Mouse (Mus musculus): ENCODE measurements around the gene Lrp5.
"Not testable (repeated sequence)": the region's sequence is repeated elsewhere in the genome, so short reads cannot be mapped to it uniquely, and the experiment has no call there.

Gene Lrp5

DNA sequence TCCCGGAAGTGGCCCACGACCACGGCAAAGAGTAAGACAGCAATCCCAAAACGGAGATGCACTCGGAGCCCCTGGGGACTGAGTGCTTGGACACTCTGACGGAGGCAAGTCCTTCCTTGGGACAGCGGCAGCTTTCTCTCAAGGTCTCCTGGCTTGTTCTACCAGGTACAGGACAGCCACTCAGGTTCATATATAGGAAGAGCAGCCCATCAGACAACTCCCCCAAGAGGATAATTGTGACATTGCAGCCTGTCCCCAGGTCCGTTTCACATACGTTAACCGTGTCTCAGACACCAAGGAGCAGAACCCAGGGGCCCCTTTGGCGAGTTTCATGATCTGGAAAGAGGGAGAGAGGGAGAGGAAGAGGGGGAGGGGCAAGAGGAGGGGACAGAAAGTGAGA is 18.4 kb downstream of the Lrp5 start:
- in situ Hi-C loops (cut with MboI; ENCODE audit: low pct_unique_long_range_greater_than_20kb in 1 of 2, low sequenced_read_pairs in 2 of 2, unreplicated experiment in 1 of 2): no loop called here

DNA sequence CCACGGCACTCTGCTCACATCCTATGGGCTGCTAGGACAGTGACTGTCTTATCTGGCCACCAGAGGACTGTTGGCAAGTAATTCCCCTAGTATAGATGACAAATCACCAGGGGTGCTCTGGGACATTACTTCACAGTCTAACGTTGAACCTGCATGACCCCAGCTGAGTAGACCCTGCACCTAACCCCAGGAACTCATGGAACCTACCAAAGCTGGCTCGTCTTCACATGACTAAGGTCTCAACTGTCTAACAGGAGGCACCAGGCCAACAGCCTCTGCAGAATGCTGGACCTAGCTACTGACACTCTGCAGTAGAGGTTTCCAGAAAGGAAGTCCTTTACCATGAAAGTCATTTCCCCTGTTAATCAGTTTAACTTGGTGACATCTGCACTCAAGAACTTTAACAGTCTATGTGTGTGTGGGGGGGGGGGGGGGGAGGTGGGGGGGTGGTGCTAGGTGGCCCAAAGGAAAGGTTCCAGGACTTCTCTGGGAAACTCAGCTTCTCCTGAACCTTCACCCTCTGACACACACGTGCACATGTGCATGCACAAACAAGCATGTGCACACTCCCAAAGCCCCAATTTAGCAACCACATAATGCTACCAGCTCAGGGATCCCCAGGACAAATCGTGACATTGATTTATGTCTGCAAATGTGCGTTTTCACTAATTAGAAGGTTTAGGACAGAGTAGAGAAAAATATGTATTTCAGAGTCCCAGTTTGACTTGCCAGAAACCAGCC is 19.0 kb downstream of the Lrp5 start:
- in situ Hi-C loops (cut with MboI; ENCODE audit: low pct_unique_long_range_greater_than_20kb in 1 of 2, low sequenced_read_pairs in 2 of 2, unreplicated experiment in 1 of 2): no loop called here

DNA sequence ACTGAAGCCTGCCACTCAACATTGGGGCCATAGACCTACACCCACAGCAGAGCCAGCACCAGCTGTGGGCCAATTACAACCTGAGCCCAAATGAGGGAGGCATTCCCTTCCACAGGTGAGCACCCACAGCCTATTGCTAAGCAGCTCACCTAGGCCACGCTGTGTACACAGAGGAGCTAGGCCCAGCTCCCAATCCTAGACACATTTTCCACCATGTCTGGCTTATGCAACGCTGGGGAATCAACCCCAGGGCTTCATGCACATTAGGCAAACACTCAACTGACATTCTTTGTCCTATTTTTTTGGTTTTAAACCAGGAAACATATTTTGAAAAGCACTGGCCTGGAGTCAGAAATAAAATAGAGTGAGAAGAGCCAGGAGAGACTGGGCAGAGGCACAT is 19.7 kb downstream of the Lrp5 start:
- in situ Hi-C loops (cut with MboI; ENCODE audit: low pct_unique_long_range_greater_than_20kb in 1 of 2, low sequenced_read_pairs in 2 of 2, unreplicated experiment in 1 of 2): no loop called here

DNA sequence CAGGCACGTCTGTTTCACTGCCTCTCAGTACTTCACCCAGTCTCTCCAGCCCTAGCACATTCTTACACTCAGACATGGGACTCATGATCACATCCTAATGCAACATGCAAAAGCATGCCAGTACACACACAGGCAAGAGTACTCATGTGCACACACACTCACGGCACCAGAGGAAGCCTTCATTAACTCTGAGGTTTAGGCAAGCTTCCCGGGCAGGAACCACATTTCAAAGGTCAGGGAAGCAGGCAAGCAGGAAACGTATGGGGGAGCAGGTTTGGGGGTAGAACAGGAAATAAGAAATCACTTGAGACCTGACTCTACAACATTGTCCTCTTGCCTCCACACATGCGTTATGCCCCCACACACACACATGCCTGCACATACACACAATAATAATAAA is 20.9 kb downstream of the Lrp5 start:
- in situ Hi-C loops (cut with MboI; ENCODE audit: low pct_unique_long_range_greater_than_20kb in 1 of 2, low sequenced_read_pairs in 2 of 2, unreplicated experiment in 1 of 2): no loop called here

DNA sequence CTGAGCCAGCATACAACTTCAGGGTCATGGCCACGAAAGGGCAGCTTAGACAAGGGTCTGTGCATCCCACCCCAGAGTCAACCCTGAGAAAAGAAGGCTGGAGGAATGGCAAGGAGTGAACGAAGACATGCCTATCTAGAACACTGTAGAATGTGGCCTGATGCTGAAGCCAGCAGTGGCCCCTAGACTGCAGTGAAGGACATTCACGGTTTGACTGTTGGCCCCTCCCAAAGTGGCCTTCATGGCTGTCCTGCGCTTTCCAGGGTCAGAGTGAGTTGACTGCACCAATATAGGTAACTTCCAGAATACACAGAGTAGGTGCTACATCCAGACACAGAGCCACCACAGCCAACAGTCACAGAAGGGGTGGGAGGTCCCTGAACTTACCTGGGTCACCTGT is 28.4 kb downstream of the Lrp5 start:
- in situ Hi-C loops (cut with MboI; ENCODE audit: low pct_unique_long_range_greater_than_20kb in 1 of 2, low sequenced_read_pairs in 2 of 2, unreplicated experiment in 1 of 2): no loop called here

DNA sequence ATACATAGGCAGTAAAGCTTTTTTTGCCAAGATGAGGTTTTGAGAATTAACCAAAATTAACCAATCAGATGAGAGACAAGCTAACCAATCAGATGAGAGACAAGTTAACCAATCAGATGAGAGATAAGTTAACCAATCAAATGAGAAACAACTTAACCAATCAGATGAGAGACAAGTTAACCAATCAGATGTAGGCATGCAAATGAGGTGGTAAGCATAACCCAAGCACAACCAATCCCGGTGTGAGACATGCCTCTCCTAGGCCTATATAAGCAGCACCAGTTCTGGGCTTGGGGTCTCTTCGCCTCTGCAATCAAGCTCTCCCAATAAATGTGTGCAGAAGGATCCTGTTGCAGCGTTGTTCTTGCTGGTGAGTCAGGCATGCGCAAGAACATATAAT is 29.3 kb downstream of the Lrp5 start:
- in situ Hi-C loops (cut with MboI; ENCODE audit: low pct_unique_long_range_greater_than_20kb in 1 of 2, low sequenced_read_pairs in 2 of 2, unreplicated experiment in 1 of 2): not testable (repeated sequence)

DNA sequence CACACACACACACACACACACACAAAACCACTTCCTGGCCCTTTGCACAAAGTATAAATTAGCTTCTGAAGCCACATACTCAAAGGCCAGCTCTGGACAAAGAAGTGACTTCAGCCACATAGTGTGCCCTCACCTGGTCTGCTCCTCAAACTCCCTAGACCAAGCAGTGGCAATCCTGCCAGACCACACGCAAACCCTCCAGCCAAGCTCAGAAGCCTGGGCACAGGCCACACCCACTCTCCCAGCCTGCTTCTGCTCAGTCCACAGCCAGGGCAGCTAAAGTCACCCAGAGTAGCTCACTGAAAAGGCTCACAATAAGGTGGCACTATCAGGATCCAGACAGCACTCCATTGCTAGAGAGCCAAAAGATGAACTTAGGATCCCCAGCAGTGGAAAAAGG is 30.2 kb downstream of the Lrp5 start:
- in situ Hi-C loops (cut with MboI; ENCODE audit: low pct_unique_long_range_greater_than_20kb in 1 of 2, low sequenced_read_pairs in 2 of 2, unreplicated experiment in 1 of 2): no loop called here

DNA sequence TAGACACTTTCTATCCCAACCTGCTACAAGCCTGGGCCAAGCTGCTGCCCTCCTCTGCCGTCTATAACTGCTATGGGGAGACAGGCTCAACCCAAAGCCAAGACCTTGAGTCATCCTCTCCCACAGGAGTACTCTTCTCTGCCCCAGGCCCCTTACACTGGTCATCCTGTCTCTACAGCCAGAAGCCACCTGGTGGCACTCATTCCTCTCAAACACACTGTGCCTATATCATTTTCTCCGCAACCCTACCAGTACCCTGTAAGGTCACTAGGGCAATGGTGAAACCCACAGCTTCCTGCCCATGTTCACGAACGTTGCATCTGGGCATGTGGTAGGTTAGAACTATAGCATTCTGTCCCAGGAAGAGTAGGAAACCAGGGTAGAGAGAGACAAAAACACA is 31.4 kb downstream of the Lrp5 start:
- in situ Hi-C loops (cut with MboI; ENCODE audit: low pct_unique_long_range_greater_than_20kb in 1 of 2, low sequenced_read_pairs in 2 of 2, unreplicated experiment in 1 of 2): no loop called here

DNA sequence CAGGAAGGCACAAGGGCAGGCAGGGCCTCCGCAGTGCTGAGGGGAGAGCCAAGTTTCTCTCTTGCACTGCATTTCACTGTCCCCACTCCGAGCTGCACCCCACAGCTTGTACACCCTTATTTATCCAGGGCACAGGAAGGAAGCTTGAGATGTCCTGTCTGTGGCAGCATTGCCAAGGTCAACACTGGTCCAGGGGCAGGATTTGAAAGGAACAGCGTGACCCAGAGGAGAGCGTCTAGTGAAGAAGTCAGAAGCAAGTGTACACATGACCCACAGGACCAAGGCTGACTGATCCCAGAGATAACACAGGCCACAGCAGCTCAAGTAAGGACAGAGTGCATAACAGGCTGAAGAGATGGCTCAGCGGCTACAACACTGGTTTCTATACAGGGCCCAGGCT is 32.3 kb downstream of the Lrp5 start:
- in situ Hi-C loops (cut with MboI; ENCODE audit: low pct_unique_long_range_greater_than_20kb in 1 of 2, low sequenced_read_pairs in 2 of 2, unreplicated experiment in 1 of 2): no loop called here

DNA sequence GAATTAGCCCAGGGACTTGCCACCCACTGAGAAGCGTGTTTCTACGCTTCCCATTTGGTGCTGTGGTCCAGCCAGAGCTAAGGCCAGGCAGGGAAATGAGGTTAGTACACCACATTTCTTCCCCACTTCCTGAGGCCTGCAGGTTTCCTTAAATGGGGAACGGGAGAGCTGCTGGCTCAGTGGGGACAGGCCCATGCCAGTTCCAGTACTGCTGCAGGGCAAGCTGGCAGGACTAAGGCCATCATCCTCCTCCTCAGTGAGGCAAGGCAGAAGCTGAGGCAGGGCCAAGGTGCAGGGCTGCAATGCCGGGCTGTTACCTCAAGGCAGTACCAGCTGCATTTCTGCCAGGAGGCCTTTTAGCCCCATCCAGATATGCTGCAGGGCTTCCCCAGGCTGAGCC is 32.9 kb downstream of the Lrp5 start:
- in situ Hi-C loops (cut with MboI; ENCODE audit: low pct_unique_long_range_greater_than_20kb in 1 of 2, low sequenced_read_pairs in 2 of 2, unreplicated experiment in 1 of 2): no loop called here

DNA sequence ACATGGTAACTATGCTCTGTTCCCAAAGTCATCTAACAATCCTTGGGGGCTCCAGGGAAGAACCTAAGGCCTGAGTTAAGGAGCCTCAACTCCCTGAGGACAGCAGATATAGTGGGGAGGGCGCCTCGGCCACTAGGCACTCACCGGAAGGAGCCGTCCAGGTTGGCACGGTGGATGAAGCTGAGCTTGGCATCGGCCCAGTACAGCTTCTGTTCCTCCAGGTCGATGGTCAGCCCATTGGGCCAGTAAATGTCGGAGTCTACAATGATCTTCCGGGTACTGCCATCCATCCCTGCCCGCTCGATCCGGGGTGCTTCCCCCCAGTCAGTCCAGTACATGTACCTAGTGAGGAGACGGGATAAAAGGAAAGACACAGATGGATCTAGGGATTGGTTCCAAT is 34.4 kb downstream of the Lrp5 start:
- in situ Hi-C loops (cut with MboI; ENCODE audit: low pct_unique_long_range_greater_than_20kb in 1 of 2, low sequenced_read_pairs in 2 of 2, unreplicated experiment in 1 of 2): no loop called here

DNA sequence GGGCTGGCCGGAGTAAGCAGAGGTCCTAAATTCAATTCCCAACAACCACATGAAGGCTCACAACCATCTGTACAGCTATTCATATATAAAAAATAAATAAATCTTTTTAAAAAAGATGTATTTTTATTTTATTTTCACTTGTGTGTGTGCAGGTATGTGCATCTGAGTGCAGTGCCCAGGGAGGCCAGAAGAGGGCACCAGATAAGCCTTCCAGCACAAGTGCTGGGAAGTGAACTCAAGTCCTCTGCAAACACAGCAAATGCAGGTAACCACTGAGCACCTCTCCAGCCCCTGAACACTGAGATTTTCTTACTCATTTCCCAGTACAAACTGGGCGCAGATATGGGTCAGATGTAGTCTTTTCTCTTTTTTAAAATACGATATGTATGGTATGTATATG is 35.1 kb downstream of the Lrp5 start:
- in situ Hi-C loops (cut with MboI; ENCODE audit: low pct_unique_long_range_greater_than_20kb in 1 of 2, low sequenced_read_pairs in 2 of 2, unreplicated experiment in 1 of 2): no loop called here

DNA sequence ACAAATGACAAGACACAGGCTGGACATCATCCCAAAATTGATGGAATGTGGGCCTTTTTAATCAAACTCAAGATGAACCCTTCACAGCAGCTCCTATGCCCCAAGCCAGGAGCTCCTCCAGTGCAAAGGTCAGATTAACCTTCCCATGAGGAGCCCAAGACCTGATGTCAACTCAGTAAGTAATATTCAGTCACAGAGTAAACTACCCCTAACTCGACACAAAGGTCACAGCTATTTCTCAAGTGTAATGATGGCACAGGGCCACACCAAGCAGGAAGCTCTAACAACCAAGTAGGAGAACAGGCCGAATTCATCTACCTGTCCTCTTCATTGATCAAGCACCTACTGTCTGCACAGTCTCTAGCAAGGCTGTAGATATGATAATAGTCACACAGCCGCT is 35.9 kb downstream of the Lrp5 start:
- in situ Hi-C loops (cut with MboI; ENCODE audit: low pct_unique_long_range_greater_than_20kb in 1 of 2, low sequenced_read_pairs in 2 of 2, unreplicated experiment in 1 of 2): no loop called here

DNA sequence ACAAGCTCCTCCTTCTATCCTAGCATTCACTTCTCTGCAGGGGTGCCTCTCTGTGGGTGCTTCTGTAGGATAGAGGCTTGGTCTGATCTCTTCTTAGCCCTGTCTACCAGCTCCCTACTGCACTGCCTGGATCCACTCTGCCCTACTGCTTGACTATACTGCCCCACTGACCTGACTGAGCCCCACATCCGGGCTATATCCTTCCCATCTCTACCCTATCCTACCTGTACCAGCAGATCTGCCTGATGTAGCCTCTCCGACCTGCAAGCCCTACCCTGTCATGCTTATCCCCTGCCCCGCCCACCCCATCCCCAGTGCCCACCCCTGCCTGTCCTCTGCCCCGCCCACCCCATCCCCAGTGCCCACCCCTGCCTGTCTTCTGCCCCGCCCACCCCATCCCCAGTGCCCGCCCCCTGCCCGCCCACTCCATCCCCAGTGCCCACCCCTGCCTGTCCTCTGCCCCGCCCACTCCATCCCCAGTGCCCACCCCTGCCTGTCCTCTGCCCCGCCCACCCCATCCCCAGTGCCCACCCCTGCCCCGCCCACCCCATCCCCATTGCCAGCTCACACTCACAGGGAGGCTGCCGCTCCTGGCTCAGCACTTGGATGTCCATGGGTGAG is 37.4 kb downstream of the Lrp5 start:
- in situ Hi-C loops (cut with MboI; ENCODE audit: low pct_unique_long_range_greater_than_20kb in 1 of 2, low sequenced_read_pairs in 2 of 2, unreplicated experiment in 1 of 2): no loop called here

DNA sequence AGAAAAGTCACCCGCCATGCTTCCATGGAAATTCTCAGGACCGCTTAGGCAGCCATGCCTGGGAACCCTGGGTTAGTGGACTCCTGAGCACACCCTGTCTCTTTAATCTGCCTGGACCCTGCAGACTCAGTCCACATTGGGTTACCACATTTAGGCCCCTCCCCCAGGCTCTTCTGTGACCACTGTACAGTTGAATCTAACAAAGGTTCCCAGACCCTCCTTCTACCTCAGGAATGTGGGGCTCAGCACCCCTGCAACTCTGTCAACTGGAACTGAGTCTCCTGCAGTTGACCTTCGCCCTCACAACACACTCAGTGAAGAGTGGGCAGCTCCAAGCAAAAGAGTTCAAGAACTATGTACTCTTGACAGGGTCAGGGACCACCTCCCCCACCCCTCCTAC is 38.4 kb downstream of the Lrp5 start:
- in situ Hi-C loops (cut with MboI; ENCODE audit: low pct_unique_long_range_greater_than_20kb in 1 of 2, low sequenced_read_pairs in 2 of 2, unreplicated experiment in 1 of 2): no loop called here

DNA sequence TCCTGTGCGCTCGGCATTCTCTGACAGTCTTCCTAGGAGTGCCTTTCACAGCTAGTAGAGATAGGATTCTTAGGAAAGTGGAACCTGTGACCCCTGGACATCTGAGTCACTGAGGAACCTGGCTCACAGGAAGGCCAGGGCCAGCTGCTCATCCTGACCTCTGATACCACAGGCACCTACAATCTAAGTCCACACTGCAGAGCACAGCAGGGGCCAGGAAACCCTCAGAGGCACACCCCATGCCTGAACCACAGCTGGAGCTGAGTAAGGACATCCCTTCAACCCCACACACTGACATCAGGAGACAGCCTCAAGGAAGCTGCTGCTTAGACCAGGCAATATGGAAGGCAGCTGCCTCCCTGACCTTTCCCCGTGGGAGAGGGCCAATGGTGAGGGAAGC is 40.6 kb downstream of the Lrp5 start:
- in situ Hi-C loops (cut with MboI; ENCODE audit: low pct_unique_long_range_greater_than_20kb in 1 of 2, low sequenced_read_pairs in 2 of 2, unreplicated experiment in 1 of 2): no loop called here

DNA sequence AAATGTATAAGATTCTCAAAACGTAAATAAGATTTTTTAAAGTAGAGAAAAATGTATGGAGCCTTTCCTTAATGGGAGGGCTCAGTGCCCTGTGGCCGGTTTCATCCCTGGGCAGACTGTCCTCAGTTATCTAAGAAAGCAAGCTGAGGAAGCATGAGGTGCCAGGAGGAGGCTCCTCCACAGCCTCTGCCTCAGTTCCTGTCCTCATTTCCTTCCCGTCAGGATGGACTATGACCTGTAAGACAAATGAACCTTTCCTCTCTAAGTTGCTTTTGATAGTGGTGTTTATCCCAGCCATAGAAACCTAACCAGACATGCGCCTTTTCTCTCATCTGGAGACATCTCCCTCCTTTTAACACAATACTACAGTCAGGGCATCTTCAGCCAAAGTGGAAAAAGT is 41.0 kb downstream of the Lrp5 start:
- in situ Hi-C loops (cut with MboI; ENCODE audit: low pct_unique_long_range_greater_than_20kb in 1 of 2, low sequenced_read_pairs in 2 of 2, unreplicated experiment in 1 of 2): no loop called here

DNA sequence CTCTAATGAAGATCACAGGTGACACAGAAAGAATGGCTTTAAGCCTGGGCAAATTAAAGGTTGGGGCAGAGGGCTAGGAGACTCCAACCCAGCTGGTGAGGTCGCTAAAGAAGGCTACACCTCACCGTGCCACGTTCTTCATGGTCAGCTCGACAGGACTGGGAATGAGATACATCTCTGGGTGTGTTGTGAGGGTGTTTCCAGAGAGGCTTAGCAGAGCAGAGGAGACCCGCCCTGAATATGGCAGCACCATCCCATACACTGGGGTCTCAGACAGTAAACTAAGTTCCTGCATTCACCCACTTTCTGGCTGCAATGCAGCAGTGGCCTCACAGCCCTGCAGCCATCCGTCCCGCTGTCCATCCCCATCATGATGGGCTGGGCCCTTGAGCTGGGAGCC is 46.8 kb downstream of the Lrp5 start:
- in situ Hi-C loops (cut with MboI; ENCODE audit: low pct_unique_long_range_greater_than_20kb in 1 of 2, low sequenced_read_pairs in 2 of 2, unreplicated experiment in 1 of 2): no loop called here

DNA sequence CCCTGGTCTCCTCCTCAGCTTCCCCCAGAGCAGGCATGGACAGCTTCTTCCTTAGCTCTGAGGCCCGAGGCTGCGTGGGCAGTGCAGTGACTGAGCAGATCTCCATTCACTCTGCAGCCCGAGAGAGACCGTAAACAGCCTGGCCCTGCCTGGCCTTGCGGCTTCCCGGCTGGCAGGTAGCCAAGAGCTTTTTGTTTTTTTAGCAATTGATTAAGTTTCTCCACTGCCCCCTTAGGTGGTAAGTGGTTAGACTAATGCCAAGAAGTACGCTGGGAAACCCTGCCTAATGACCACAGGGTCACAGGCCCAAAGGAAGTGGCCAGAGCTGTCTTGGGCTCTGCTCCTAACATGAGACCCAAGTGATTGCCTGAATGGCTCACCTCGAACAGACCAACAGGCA is 47.7 kb downstream of the Lrp5 start:
- in situ Hi-C loops (cut with MboI; ENCODE audit: low pct_unique_long_range_greater_than_20kb in 1 of 2, low sequenced_read_pairs in 2 of 2, unreplicated experiment in 1 of 2): no loop called here

DNA sequence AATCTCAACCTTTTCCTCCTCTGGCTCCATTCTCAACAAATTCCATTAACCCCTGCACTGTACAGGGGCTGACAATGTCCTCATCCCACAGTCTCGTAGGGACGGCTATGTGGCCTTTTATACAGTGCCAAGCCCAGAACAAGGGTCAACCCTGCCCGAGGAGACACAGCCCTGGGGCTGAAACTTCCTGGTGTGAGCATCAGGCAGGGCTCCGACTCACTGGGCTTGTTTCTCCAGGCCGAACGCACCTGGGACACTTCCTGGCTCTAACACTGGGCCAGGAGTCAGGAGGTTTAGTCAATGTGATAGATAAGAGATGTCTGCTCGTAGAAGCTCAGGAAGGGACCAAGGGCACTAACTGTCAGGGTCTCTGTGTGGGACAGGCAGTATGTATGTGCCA is 54.3 kb downstream of the Lrp5 start:
- in situ Hi-C loops (cut with MboI; ENCODE audit: low pct_unique_long_range_greater_than_20kb in 1 of 2, low sequenced_read_pairs in 2 of 2, unreplicated experiment in 1 of 2): no loop called here

DNA sequence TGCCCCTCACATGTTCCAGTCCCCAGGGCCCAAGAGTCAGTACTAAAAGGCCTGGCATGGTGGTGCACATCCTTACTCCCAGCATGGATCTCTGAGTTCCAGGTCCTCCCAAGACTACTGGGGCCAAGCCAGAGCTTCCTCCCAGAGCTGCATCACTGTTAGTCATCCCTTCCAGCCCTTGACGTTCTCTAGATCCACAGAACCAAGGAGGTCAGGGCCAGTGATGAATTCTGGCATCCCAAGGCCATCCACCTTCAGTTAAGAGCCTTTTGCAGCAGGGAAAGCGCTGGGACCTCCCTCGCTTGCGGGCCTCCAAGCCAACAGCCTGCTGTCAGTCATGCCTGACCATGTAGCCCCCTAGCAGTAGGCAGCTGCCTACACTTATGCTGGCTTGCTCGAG is 54.9 kb downstream of the Lrp5 start:
- in situ Hi-C loops (cut with MboI; ENCODE audit: low pct_unique_long_range_greater_than_20kb in 1 of 2, low sequenced_read_pairs in 2 of 2, unreplicated experiment in 1 of 2): no loop called here
